Mouse (Mus musculus): ENCODE measurements around the gene Ech1.

DNA sequence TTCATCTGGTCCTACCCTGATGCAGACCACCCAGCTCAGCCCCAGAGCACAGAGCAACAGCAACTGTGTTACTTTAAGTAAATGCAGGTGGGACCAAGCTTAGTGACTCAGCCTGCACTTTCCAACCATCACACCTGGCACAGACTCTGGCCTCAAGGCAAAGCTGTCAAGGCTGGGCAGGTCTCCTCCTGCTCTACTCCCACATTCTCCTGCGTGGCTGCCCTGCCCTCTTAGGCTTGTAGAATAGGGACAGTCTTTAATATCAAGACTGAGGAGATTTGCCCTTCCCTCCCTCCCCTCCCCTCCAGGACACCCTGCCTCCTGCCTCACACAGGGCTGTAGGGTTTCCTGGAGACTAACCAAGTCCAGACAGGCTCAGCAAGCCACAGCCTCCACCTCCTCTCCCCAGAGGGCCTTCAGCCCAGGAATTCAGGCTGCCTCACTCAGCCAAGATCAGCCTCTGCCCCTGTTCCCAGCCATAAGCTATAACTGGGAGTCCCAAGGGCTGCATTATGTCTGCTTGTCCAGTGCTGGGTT, 24.8 kb downstream of the Ech1 start:
- TF ChIP-seq CTCF (IDR thresholded peaks at IDR 0.05; ENCODE audit: low read depth) (no peak), EP300 (IDR thresholded peaks at IDR 0.05; ENCODE audit: low read depth) (no peak)
